Mouse (Mus musculus) Patski (cell line): ENCODE results near the gene Mgst2. TPM values are rescaled to one million over a fixed set of nuclear protein-coding genes. Genes with fewer than 3 reads are reported as not detected.

Source experiments
- ATAC-seq: fragments of 100-300 bp; one replicate; pipeline ENCODE4 v1.8.0; 2021
- CTCF ChIA-PET: fragments of 350-600 bp; sonication (Branson Sonifier 250); formaldehyde crosslinking; loops from one replicate; lab custom pipeline; 2022; ENCODE audit warnings: inconsistent platforms; lab: Charles Lee
- POLR2A ChIA-PET: fragments of 350-600 bp; sonication (Branson Sonifier 250); formaldehyde crosslinking; loops from one replicate; lab custom pipeline; 2022; ENCODE audit warnings: antibody characterized with exemption, inconsistent platforms; lab: Charles Lee
- DNase-seq: peaks from one replicate; pipeline ENCODE4 v3.0.0-alpha.2; 2011; ENCODE audit warnings: low read depth, low spot score
- H3K27me3 ChIP-seq: fragments of 371-371 bp; one replicate; pipeline ENCODE4 v1.5.1; 2021
- CTCF ChIP-seq: fragments of 100-300 bp; IDR thresholded peaks from one replicate; pipeline ENCODE4 v1.5.1; 2021
- in situ Hi-C: fragments of 300-500 bp; cut with MboI; formaldehyde crosslinking; loops from 3 replicates; pipeline ENCODE4 v1.11.1; 2018; ENCODE audit warnings: low pct_unique_long_range_greater_than_20kb, mixed read lengths
- polyA plus RNA-seq: library from polyadenylated mRNA; unstranded; gene quantifications from one replicate; pipeline ENCODE4 v1.2.3, GENCODE M21; 2021

The Mgst2 gene
- polyA plus RNA-seq, 1 experiment from 2014 or later = 118 TPM

GRCm38 (mm10) chr3:51636700-51637099 is 23.5 kb upstream of the Mgst2 start:
- POLR2A ChIA-PET = no interaction called here
- no peaks in the 10 kb centered on the region for H3K27me3 ChIP-seq
- ATAC-seq = no peak
- DNase-seq = no peak
- in situ Hi-C loops = no loop called here
- CTCF ChIA-PET = interaction anchor here (1.6 kb wide), 1 partner anchor 12 kb away, joined by 5 read pairs; no protein-coding TSS in a partner anchor
- no peak for TF ChIP-seq CTCF

GRCm38 (mm10) chr3:51637326-51637725 is 22.8 kb upstream of the Mgst2 start:
- POLR2A ChIA-PET = no interaction called here
- no peaks in the 10 kb centered on the region for H3K27me3 ChIP-seq
- DNase-seq (no peak), ATAC-seq (no peak)
- TF ChIP-seq CTCF = no peak
- CTCF ChIA-PET = interaction anchor here (1.0 to 1.6 kb wide), 2 partner anchors 11 to 41 kb away, joined by 4 to 5 read pairs; no protein-coding TSS in a partner anchor
- in situ Hi-C loops = no loop called here

DNA sequence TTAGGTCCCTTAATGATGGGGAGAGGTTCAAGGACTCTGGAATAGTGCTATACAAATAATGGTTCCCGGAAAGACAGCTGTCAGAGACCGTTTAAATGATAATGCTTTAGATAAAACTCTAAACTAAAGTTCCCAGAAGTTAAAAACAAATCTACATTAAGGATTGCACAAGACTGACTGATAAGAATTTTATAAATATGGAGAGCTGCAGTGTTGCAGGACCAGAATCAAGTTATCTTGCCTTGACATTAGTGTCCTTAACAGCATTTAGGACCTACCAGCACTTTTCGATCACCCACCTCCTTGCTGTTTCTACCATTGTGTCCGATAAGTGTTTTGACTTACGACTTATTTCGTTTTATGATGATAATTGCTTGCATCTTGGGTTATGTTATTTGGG is 21.9 kb upstream of the Mgst2 start:
- ATAC-seq (no peak), DNase-seq (no peak)
- TF ChIP-seq CTCF = no peak
- no peaks in the 10 kb centered on the region for H3K27me3 ChIP-seq
- ChIA-PET CTCF (interaction anchor here (0.5 to 1.6 kb wide), 4 partner anchors 10 to 74 kb away, joined by 3 to 5 read pairs (median 3); no protein-coding TSS in a partner anchor), POLR2A (no interaction called here)
- in situ Hi-C loops = no loop called here

DNA sequence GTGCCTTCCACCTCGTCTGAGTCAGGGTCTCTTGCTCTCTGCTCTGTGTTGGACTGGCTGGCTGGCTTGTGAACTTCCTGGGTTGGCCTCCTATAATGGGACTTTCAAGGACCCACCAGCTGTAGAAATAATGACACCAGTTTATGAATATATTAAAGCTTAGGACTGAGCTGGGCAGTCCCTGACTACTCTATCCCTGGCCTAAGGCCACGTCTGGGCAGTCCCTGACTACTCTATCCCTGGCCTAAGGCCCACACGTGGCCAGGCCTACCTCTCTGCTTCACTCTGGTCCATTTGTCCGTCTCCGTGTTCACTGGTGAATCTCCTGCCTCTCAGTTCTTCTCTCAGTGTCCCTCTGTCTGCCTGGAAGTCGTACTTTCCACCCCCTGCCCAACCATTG is 14.7 kb upstream of the Mgst2 start:
- in situ Hi-C loops = loop anchor here (5.0 kb wide), 2 partner anchors 68 to 138 kb away; no protein-coding TSS in a partner anchor
- no peak for TF ChIP-seq CTCF
- ATAC-seq (no peak), DNase-seq (no peak)
- POLR2A ChIA-PET = no interaction called here
- CTCF ChIA-PET = interaction anchor here (1.5 to 3.8 kb wide), 2 partner anchors 33 to 135 kb away, joined by 3 to 42 read pairs; no protein-coding TSS in a partner anchor
- H3K27me3 ChIP-seq = no peaks in the 10 kb centered on the region

- POLR2A ChIA-PET = no interaction called here
- DNase-seq = no peak
- CTCF ChIA-PET = interaction anchor here (0.7 to 3.8 kb wide), 4 partner anchors 14 to 135 kb away, joined by 3 to 42 read pairs (median 3); partner anchors contain the start of genes Mgst2 and Setd7
- no peak for ATAC-seq
- in situ Hi-C loops = loop anchor here (5.0 kb wide), 2 partner anchors 69 to 139 kb away; no protein-coding TSS in a partner anchor
- no peaks in the 10 kb centered on the region for H3K27me3 ChIP-seq
- no peak for TF ChIP-seq CTCF
Measured at GRCm38 (mm10) chr3:51646301-51646700, 13.9 kb upstream of the Mgst2 start.

GRCm38 (mm10) chr3:51647356-51647755 is 12.8 kb upstream of the Mgst2 start:
- DNase-seq (no peak), ATAC-seq (no peak)
- POLR2A ChIA-PET = no interaction called here
- H3K27me3 ChIP-seq = no peaks in the 10 kb centered on the region
- in situ Hi-C loops = loop anchor here (5.0 kb wide), 2 partner anchors 70 to 140 kb away; no protein-coding TSS in a partner anchor
- no peak for TF ChIP-seq CTCF
- CTCF ChIA-PET = interaction anchor here (0.9 to 4.8 kb wide), 11 partner anchors 13 to 136 kb away, joined by 3 to 42 read pairs (median 7); partner anchors contain the start of genes Mgst2 and Setd7

DNA sequence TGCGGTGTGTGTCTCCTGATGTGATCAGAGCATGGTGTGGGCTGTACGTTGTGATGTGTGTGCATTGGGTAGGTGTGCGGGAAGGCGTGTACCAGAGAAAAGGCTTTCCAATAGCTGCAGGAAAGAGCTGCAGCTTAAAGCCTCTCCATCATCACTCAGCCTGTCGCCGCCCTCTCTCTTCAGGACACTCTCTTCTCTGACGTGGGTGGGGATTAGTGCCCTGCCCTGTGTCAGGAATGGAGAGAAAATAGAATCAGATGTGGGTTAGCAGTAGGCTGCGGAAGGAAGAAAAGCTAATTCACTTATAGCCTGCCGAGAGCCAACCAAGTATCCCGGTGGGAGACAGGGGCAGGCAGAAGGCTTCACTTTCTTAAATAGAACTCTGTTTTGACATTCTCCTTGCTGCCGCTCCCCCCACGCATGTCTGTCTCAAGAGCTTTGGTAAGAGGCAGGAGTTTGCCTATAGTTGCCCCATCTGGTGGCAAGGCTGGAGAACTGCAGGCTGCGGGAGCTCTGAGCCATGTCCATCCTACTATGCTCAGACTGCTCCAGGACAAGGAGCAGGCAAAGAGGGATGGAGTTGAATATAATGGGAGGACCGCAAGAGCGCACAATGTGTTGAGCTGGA is 12.0 kb upstream of the Mgst2 start:
- in situ Hi-C loops = loop anchor here (5.0 kb wide), 2 partner anchors 71 to 141 kb away; no protein-coding TSS in a partner anchor
- ChIA-PET POLR2A (interaction anchor here (0.6 to 1.3 kb wide), 5 partner anchors 64 to 161 kb away, joined by 3 to 4 read pairs (median 3); partner anchors contain the start of gene Setd7), CTCF (interaction anchor here (0.7 to 4.8 kb wide), 31 partner anchors 10 to 595 kb away, joined by 3 to 42 read pairs (median 4); partner anchors contain the start of genes Mgst2 and Setd7)
- DNase-seq = no peak
- H3K27me3 ChIP-seq = no peaks in the 10 kb centered on the region
- TF ChIP-seq CTCF = peak; percentile 98
- ATAC-seq = no peak

- ATAC-seq = no peak
- TF ChIP-seq CTCF = no peak
- in situ Hi-C loops = loop anchor here (5.0 kb wide), 2 partner anchors 72 to 142 kb away; no protein-coding TSS in a partner anchor
- H3K27me3 ChIP-seq = no peaks in the 10 kb centered on the region
- POLR2A ChIA-PET = interaction anchor here (0.7 to 1.4 kb wide), 2 partner anchors 11 to 91 kb away, joined by 4 read pairs; no protein-coding TSS in a partner anchor
- DNase-seq = no peak
- CTCF ChIA-PET = interaction anchor here (1.0 to 4.8 kb wide), 16 partner anchors 25 to 592 kb away, joined by 3 to 27 read pairs (median 6); partner anchors contain the start of gene Setd7
Measured at GRCm38 (mm10) chr3:51649426-51649825, 10.7 kb upstream of the Mgst2 start.

- CTCF ChIA-PET = interaction anchor here (0.9 to 4.8 kb wide), 15 partner anchors 24 to 591 kb away, joined by 3 to 27 read pairs (median 5); partner anchors contain the start of genes Rab33b and Setd7
- POLR2A ChIA-PET = interaction anchor here (0.7 to 1.4 kb wide), 3 partner anchors 11 to 92 kb away, joined by 3 to 4 read pairs (median 4); no protein-coding TSS in a partner anchor
- ATAC-seq (no peak), DNase-seq (no peak)
- TF ChIP-seq CTCF = no peak
- H3K27me3 ChIP-seq = no peaks in the 10 kb centered on the region
- in situ Hi-C loops = loop anchor here (5.0 kb wide), 3 partner anchors 73 to 592 kb away; no protein-coding TSS in a partner anchor
Measured at GRCm38 (mm10) chr3:51649986-51650385, 10.2 kb upstream of the Mgst2 start.

- TF ChIP-seq CTCF = peak; percentile 86
- no peak for DNase-seq
- in situ Hi-C loops = loop anchor here (5.0 kb wide), 1 partner anchor 591 kb away; no protein-coding TSS in a partner anchor
- ChIA-PET CTCF (interaction anchor here (0.7 to 4.8 kb wide), 18 partner anchors 9 to 590 kb away, joined by 3 to 27 read pairs (median 4); partner anchors contain the start of genes Mgst2 and Rab33b), POLR2A (interaction anchor here (0.6 to 1.4 kb wide), 6 partner anchors 9 to 590 kb away, joined by 3 to 6 read pairs (median 4); no protein-coding TSS in a partner anchor)
- H3K27me3 ChIP-seq = no peaks in the 10 kb centered on the region
- ATAC-seq = peak; percentile 59
Measured at GRCm38 (mm10) chr3:51651149-51651548, 9.0 kb upstream of the Mgst2 start.
